Mouse (Mus musculus) splenic B cell, adult 2 months (primary cell): ENCODE measurements around the gene Calr.
A peak's percentile ranks its signal among the peaks of the same experiment; 100 is the strongest.

Experiments used
- DNase-seq: peaks from one replicate; pipeline ENCODE4 v3.0.0-alpha.2; 2011; ENCODE audit warnings: low read depth, low spot score
- H3K27me3 ChIP-seq: 2 replicates; pipeline ENCODE4 v1.6.1; 2012; ENCODE audit warnings: mild to moderate bottlenecking, low read length, moderate library complexity, mixed read lengths; ENCODE audit not compliant: control insufficient read depth, poor library complexity, insufficient read depth, severe bottlenecking
- H3K36me3 ChIP-seq: 2 replicates; pipeline ENCODE4 v1.6.1; 2012; ENCODE audit warnings: mild to moderate bottlenecking, low read length, moderate library complexity, mixed read lengths; ENCODE audit not compliant: control insufficient read depth, poor library complexity, insufficient read depth, severe bottlenecking

The Calr gene

DNA sequence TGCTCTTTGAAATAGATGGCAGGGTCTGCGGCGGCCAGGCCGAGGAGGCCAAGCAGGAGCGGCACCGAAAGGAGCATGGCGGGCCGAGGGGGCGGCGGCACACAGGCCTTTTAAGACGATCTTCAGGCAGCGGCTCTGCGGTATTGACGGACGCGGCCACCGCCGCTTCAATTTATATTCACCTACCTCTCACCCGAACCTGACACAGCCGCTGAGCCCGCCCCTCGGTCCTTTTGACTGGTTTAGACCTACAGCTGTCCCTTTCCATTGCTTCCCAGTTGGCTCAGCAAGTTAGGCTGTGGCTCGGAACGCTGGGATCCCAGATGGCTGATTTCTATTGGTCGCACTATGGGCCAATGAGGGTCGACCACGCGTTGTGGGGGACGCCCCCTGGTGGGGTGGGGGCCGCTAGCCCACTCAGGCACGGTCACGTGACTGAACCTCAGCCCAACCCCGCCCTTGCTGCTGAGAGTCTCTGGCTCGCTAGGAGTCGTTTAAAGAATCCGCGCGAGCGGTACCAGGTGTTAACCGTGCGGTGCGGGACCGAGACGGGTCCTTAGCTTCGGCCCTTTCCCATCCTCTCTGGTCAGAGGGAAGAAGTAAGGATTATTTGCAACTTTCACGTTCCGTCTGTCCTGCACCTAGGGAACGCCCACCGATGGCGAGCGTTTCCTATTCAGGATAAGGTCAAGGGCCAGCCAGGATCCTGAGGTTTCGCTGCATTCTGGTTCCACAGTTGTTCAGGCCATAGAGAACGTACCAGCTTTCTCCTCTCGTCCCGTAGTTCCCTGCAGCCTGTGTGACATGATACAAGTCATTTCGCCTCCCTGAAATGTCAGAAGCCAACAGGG, at the start of gene Calr:
TSS of gene Calr (minus strand) at position 213 of the 851 bp plus-strand sequence.
- Histone ChIP-seq H3K36me3 (peaks cover 25% of the 10 kb centered on the region), H3K27me3 (no peaks in the 10 kb centered on the region)
- peak; percentile 100 for DNase-seq

- H3K36me3 ChIP-seq: no peaks in the 10 kb centered on the region
- DNase-seq: no peak
- no peaks in the 10 kb centered on the region for H3K27me3 ChIP-seq
Observed at GRCm38 (mm10) chr8:84895963-84896362, 49.2 kb upstream of the Calr start.

DNA sequence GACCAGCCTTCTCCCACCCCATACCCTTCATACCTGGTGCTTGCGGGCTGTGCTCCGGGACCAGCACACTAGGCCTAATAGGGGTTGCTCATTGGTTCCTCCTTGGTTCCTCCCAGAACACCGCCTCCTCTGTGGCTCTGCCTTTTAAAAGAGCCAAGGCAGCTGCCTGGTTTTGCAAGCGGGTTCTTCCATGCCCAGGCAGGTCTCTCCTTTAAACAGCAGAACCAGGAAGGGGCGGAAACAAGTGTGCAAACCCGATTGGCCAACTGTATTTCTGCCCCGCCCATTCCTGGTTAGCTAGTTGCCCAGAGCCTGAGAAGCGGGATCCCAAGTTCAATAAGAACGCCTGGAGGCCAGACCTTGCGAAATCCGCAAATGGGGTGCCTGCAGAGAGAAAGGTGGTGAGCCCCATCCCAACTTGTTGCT, 47.0 kb upstream of the Calr start, which contains the start of gene Gcdh:
TSS of gene Gcdh (minus strand) at position 213 of the 426 bp plus-strand sequence.
- Histone ChIP-seq H3K27me3 (no peaks in the 10 kb centered on the region), H3K36me3 (no peaks in the 10 kb centered on the region)
- peak; percentile 91 for DNase-seq

- Histone ChIP-seq H3K27me3 (no peaks in the 10 kb centered on the region), H3K36me3 (no peaks in the 10 kb centered on the region)
- DNase-seq: no peak
Observed at GRCm38 (mm10) chr8:84892993-84893708, 46.4 kb upstream of the Calr start.

GRCm38 (mm10) chr8:84889141-84889540, 42.4 kb upstream of the Calr start:
- no peak for DNase-seq
- Histone ChIP-seq H3K27me3 (no peaks in the 10 kb centered on the region), H3K36me3 (no peaks in the 10 kb centered on the region)

DNA sequence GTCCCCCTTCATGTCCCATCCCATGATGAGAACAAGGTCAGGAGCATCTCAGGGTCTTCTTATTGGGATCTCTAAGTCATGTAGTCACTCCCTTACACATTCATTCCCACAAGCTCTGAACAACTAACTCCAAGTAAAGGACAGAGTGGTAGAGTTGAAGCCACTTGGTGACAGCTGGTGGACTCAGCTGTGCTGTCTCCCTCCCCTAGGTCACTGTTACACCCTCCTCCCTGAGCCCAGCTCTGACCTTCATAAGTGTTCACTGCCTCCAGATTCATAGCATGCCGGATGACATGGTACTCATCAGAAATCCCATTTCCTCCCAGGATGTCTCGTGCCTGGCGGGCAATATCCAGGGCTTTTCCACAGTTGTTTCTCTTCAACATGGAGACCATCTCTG, 41.5 kb upstream of the Calr start:
- DNase-seq: no peak
- H3K36me3 ChIP-seq: no peaks in the 10 kb centered on the region
- H3K27me3 ChIP-seq: no peaks in the 10 kb centered on the region

- no peak for DNase-seq
- no peaks in the 10 kb centered on the region for H3K27me3 ChIP-seq
- H3K36me3 ChIP-seq: no peaks in the 10 kb centered on the region
Observed at GRCm38 (mm10) chr8:84884728-84885127, 38.0 kb upstream of the Calr start.

DNA sequence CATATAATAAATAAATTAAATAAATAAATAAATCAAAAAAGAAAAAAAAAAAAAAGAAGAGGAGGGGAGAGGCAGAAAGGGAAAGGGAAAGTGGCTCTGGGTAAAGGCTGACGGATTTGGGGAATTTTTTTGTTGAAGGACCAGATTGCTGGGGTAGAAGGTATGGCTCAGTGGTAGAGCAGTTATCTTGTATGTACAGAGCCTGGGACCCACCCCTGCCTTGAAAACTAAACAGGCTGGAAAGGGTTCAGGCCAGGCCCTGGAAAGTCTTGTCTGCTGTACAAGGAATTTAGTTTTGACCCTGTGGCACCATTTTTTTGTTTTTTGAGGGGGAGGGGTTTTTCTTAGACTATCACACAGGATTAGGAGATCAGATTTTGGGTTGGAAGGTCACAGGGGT, 32.2 kb upstream of the Calr start:
- Histone ChIP-seq H3K27me3 (no peaks in the 10 kb centered on the region), H3K36me3 (no peaks in the 10 kb centered on the region)
- DNase-seq: no peak

- no peaks in the 10 kb centered on the region for H3K36me3 ChIP-seq
- DNase-seq: no peak
- no peaks in the 10 kb centered on the region for H3K27me3 ChIP-seq
Observed at GRCm38 (mm10) chr8:84877297-84878035, 30.7 kb upstream of the Calr start.

GRCm38 (mm10) chr8:84874339-84874738, 27.6 kb upstream of the Calr start:
- DNase-seq: no peak
- H3K36me3 ChIP-seq: no peaks in the 10 kb centered on the region
- H3K27me3 ChIP-seq: no peaks in the 10 kb centered on the region

- Histone ChIP-seq H3K36me3 (peaks cover 3% of the 10 kb centered on the region; the same call in 1 of the 2 replicates), H3K27me3 (no peaks in the 10 kb centered on the region)
- DNase-seq: no peak
Observed at GRCm38 (mm10) chr8:84873016-84873415, 26.3 kb upstream of the Calr start.

GRCm38 (mm10) chr8:84872309-84872965, 25.7 kb upstream of the Calr start:
- H3K36me3 ChIP-seq: peaks cover 6% of the 10 kb centered on the region; the same call in 1 of the 2 replicates
- no peaks in the 10 kb centered on the region for H3K27me3 ChIP-seq
- DNase-seq: peak; percentile 50

DNA sequence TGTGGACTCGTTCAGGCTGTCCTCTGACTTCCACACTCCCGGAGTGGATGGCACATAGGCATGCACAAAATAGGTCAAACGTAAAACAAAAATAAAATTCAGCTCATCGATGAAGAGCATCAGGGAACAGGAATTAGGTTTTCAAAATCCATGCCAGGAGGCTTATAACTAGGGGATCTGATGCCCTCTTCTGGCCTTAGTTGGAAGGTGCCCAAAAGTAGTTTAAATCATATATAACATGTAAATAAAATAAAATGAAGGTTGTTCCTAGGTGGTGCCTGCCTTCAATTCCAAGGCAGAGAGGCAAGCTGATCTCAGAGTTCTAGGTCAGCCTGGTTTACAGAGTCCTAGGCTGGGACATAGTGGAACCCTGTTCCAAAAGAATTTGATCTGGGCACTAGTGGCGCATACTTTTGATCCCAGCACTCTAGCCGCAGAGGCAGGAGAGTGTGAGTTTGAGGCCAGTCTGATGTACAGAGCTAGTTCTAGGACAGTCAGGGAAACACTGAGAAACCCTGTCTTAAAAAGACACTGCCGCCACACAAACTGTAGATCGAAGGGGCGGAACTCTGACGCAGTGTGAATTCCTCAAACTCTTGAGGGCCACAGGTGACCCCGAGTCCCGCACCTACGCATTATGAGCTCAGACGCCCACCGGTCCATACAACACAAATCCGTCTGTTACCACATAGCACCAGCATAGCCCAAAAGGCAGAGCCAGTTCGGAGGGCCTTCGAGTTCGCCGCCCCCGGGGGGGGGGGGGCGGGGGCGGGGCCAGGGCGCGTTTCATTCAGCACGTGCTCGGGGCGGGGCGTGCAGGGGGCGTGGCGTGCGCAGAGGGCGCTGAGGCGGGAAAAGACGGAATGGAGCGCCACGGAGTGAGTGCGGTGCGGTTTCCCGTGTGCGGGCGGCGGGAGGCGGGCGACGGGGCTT, 24.9 kb upstream of the Calr start, which contains the start of gene Syce2:
TSS of gene Syce2 (plus strand) at position 736 of the 933 bp plus-strand sequence.
- Histone ChIP-seq H3K27me3 (no peaks in the 10 kb centered on the region), H3K36me3 (peaks cover 8% of the 10 kb centered on the region; the same call in 1 of the 2 replicates)

More for the DNA sequence above, 24.9 kb upstream of the Calr start, which contains the start of gene Syce2:
- DNase-seq: peak; percentile 94
